Comparison of ENCODE assay signal across 8 mouse cellular contexts in the genomic region with DNA sequence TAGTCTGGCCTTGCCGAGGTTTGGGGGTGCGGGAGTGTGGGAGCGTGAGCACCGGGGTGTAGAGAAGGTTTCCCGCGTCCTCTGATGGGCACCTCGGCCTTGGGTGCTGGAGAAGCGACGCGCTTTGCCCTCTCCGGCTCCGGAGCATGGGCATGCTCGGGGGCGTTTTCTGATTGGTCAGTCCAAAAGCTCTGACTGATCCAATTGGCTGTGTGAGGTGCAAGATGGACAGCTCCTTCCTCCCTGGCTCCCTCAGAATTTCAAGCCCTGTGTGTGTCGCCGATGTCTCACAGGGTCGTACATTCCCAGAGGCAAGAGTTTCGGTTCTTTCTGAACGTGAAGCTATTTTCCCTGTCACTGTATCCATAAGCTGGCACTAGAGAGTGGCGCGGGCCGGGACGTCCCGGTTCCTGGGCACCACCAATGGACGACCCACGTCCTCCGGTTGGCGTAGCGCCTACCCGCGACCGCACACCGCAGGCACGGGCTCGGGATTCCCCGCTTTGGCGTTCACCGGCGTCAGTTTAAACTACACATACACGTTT. TPM values are rescaled to one million over a fixed set of nuclear protein-coding genes. Genes with fewer than 3 reads are reported as not detected.
DNase-seq lines count a peak whose midpoint lies in the region; ATAC-seq and TF ChIP-seq lines count a peak whose summit lies in the region.

No protein-coding gene starts in this region.

- peak overlapping the region; percentile 67 for H3K9ac ChIP-seq in heart, embryonic 14.5 days (ENCODE audit: low read length)
- peak overlapping the region; percentile 70 for H3K9ac ChIP-seq in liver, embryonic 15.5 days
- peak overlapping the region; percentile 36 for H3K9ac ChIP-seq in neural tube, embryonic 11.5 days (ENCODE audit: low read length)
- H3K9ac ChIP-seq in stomach, postnatal 0 days (ENCODE audit: low read length), result peak overlapping the region; percentile 50

- H3K27ac ChIP-seq in embryonic fibroblast, embryonic 13.5 days (ENCODE audit: insufficient read depth, low read length), result no peak overlapping the region
- H3K27ac ChIP-seq in heart, embryonic 14.5 days (replicated peaks in 1 of 2; ENCODE audit: control insufficient read depth in 1 of 2, insufficient read depth in 1 of 2, low read depth in 2 of 2, low read length in 2 of 2), result peak overlapping the region; percentile 42 to 54; a peak in 3 of 4 replicates
- peak overlapping the region; percentile 100 for H3K27ac ChIP-seq in liver, embryonic 15.5 days (replicated peaks)
- no peak overlapping the region for H3K27ac ChIP-seq in neural tube, embryonic 11.5 days (ENCODE audit: low read depth, low read length)
- peak overlapping the region; percentile 35; the same call in 1 of the 2 replicates for H3K27ac ChIP-seq in stomach, postnatal 0 days (replicated peaks)

- TF ChIP-seq EP300 in stomach, postnatal 0 days (optimal IDR thresholded peaks at IDR 0.05), result no peak

- no peak for TF ChIP-seq POLR2A in embryonic fibroblast, embryonic 13.5 days (IDR thresholded peaks at IDR 0.05; ENCODE audit: low read depth, low read length)

- peak overlapping the region; percentile 91 for H3K4me2 ChIP-seq in heart, embryonic 14.5 days (ENCODE audit: low read length)
- H3K4me2 ChIP-seq in liver, embryonic 15.5 days, result peak overlapping the region; percentile 95
- H3K4me2 ChIP-seq in neural tube, embryonic 11.5 days (ENCODE audit: low read depth), result peak overlapping the region; percentile 59
- H3K4me2 ChIP-seq in stomach, postnatal 0 days (replicated peaks; ENCODE audit: low read depth), result peak overlapping the region; percentile 80

- 0 out of 2 replicates have a peak, but pooled peaks cover 6% of the 10 kb centered on the region for H3K4me1 ChIP-seq in embryonic fibroblast, embryonic 13.5 days (ENCODE audit: control insufficient read depth, insufficient read depth, low read length)
- peaks cover 8 to 31% of the 10 kb centered on the region in 2 experiments for H3K4me1 ChIP-seq in heart, embryonic 14.5 days (ENCODE audit: control insufficient read depth in 2 of 2, insufficient read depth in 2 of 2, low read length in 2 of 2)
- peaks cover 65% of the 10 kb centered on the region for H3K4me1 ChIP-seq in liver, embryonic 15.5 days (replicated peaks)
- peaks cover 23% of the 10 kb centered on the region for H3K4me1 ChIP-seq in neural tube, embryonic 11.5 days (ENCODE audit: control insufficient read depth, insufficient read depth, low read length)
- H3K4me1 ChIP-seq in stomach, postnatal 0 days (replicated peaks; ENCODE audit: control insufficient read depth, insufficient read depth), result no peaks in the 10 kb centered on the region; the same call in 1 of the 2 replicates

- H3K79me2 ChIP-seq in C2C12 (ENCODE audit: control insufficient read depth, insufficient read depth), result peaks cover 28% of the 10 kb centered on the region

- peaks cover 24% of the 10 kb centered on the region for H3K36me3 ChIP-seq in C2C12 (ENCODE audit: control insufficient read depth, insufficient read depth)
- H3K36me3 ChIP-seq in heart, embryonic 14.5 days (ENCODE audit: control insufficient read depth, insufficient read depth, low read length), result peaks cover 22% of the 10 kb centered on the region
- H3K36me3 ChIP-seq in liver, embryonic 15.5 days (replicated peaks), result peaks cover 28% of the 10 kb centered on the region
- H3K36me3 ChIP-seq in neural tube, embryonic 11.5 days (ENCODE audit: control insufficient read depth, insufficient read depth, low read length), result no peaks in the 10 kb centered on the region
- H3K36me3 ChIP-seq in stomach, postnatal 0 days (ENCODE audit: control insufficient read depth, insufficient read depth, low read length), result no peaks in the 10 kb centered on the region

- peak overlapping the region; percentile 63 for H3ac ChIP-seq in C2C12 (ENCODE audit: control insufficient read depth, insufficient read length, low read depth)

- H3K4me3 ChIP-seq in C2C12 (ENCODE audit: insufficient read depth, poor library complexity, severe bottlenecking), result peak overlapping the region; percentile 23
- H3K4me3 ChIP-seq in embryonic fibroblast, embryonic 13.5 days (ENCODE audit: insufficient read depth, low read length), result peak overlapping the region; percentile 37
- peak overlapping the region; percentile 54 to 85 for H3K4me3 ChIP-seq in heart, embryonic 14.5 days (ENCODE audit: control insufficient read depth in 1 of 2, insufficient read depth in 1 of 2, low read depth in 1 of 2, low read length in 2 of 2)
- H3K4me3 ChIP-seq in liver, embryonic 15.5 days (replicated peaks), result peak overlapping the region; percentile 75
- H3K4me3 ChIP-seq in neural tube, embryonic 11.5 days (ENCODE audit: low read depth, low read length), result peak overlapping the region; percentile 34
- H3K4me3 ChIP-seq in stomach, postnatal 0 days (ENCODE audit: low read depth, low read length), result peak overlapping the region; percentile 52

- no peaks in the 10 kb centered on the region for H3K27me3 ChIP-seq in C2C12 (ENCODE audit: control insufficient read depth, insufficient read depth, insufficient read length)
- peaks cover 28% of the 10 kb centered on the region for H3K27me3 ChIP-seq in heart, embryonic 14.5 days (ENCODE audit: control insufficient read depth, insufficient read depth, low read length)
- peaks cover 33% of the 10 kb centered on the region for H3K27me3 ChIP-seq in liver, embryonic 15.5 days
- no peaks in the 10 kb centered on the region for H3K27me3 ChIP-seq in neural tube, embryonic 11.5 days (ENCODE audit: control insufficient read depth, insufficient read depth, low read length)
- no peaks in the 10 kb centered on the region for H3K27me3 ChIP-seq in stomach, postnatal 0 days (ENCODE audit: control insufficient read depth, insufficient read depth, low read length)

- H3K9me3 ChIP-seq in heart, embryonic 14.5 days (ENCODE audit: control insufficient read depth, low read length), result no peaks in the 10 kb centered on the region
- H3K9me3 ChIP-seq in liver, embryonic 15.5 days (replicated peaks), result no peaks in the 10 kb centered on the region
- H3K9me3 ChIP-seq in neural tube, embryonic 11.5 days (ENCODE audit: control insufficient read depth, low read length), result no peaks in the 10 kb centered on the region
- H3K9me3 ChIP-seq in stomach, postnatal 0 days (ENCODE audit: control insufficient read depth, low read length), result no peaks in the 10 kb centered on the region

- peak; percentile 72 for ATAC-seq in heart, embryonic 14.5 days (ENCODE audit: insufficient number of reproducible peaks, insufficient read depth, low FRiP score, low read depth)
- ATAC-seq in liver, embryonic 15.5 days (ENCODE audit: insufficient read depth), result peak; percentile 90
- ATAC-seq in neural tube, embryonic 11.5 days (ENCODE audit: insufficient read depth, low FRiP score, low TSS enrichment), result peak; percentile 80; the same call in 1 of the 2 replicates
- ATAC-seq in stomach, postnatal 0 days (ENCODE audit: low FRiP score, low TSS enrichment), result peak; percentile 80

- H3K79me3 ChIP-seq in C2C12 (ENCODE audit: low read depth), result peaks cover 17% of the 10 kb centered on the region

- no peak for TF ChIP-seq CTCF in C2C12 (IDR thresholded peaks at IDR 0.05; ENCODE audit: control insufficient read depth, insufficient read depth, insufficient read length)
- TF ChIP-seq CTCF in embryonic fibroblast, embryonic 13.5 days (IDR thresholded peaks at IDR 0.05; ENCODE audit: borderline replicate concordance, insufficient read depth, low read length), result 0 out of 2 replicates have a peak, but pooled peaks have one; percentile 16
- TF ChIP-seq CTCF in stomach, postnatal 0 days (IDR thresholded peaks at IDR 0.05; ENCODE audit: low read depth), result peak; percentile 56

- WGBS in heart, embryonic 14.5 days, result 2% methylated on average over 40 of the region's 40 CpGs
- WGBS in liver, embryonic 15.5 days (ENCODE audit: insufficient replicate concordance), result 1% methylated on average over 40 of the region's 40 CpGs
- WGBS in neural tube, embryonic 11.5 days, result 3% methylated on average over 40 of the region's 40 CpGs
- WGBS in stomach, postnatal 0 days, result 3% methylated on average over 40 of the region's 40 CpGs

- DNase-seq in brain, adult 2 months (ENCODE audit: low read depth, low spot score), result peak; percentile 98
- peak; percentile 84 for DNase-seq in kidney, postnatal 10 days
- DNase-seq in neural tube, embryonic 11.5 days (ENCODE audit: low spot score), result peak; percentile 82
- peak; percentile 80 for DNase-seq in stomach, postnatal 0 days (ENCODE audit: low spot score)

RNA-seq across cellular contexts. Expression of gene Hist3h2a, which starts 5.5 kb away (rescaled TPM):
- 11.4 TPM for polyA plus RNA-seq in C2C12 (2012; fragmentation: generic; extraction: Trizol)
- polyA plus RNA-seq in embryonic fibroblast, embryonic 13.5 days (2011; ENCODE audit: insufficient read length, low read depth, missing spikeins), result 9.7 and 12.5 TPM in 2 replicates
- 34.0 and 40.8 TPM in 2 replicates for polyA plus RNA-seq in heart, embryonic 14.5 days (2014; fragmentation: Nextera tagmentation; extraction: Ambion mirVana)
- 16.1 and 16.4 TPM in 2 replicates for polyA plus RNA-seq in liver, embryonic 15.5 days (2015; fragmentation: Nextera tagmentation; extraction: Ambion mirVana)
- 56.3 and 61.4 TPM in 2 replicates for polyA plus RNA-seq in neural tube, embryonic 11.5 days (2014; fragmentation: Nextera tagmentation; extraction: Ambion mirVana)
- polyA plus RNA-seq in stomach, postnatal 0 days (2015; fragmentation: Nextera tagmentation; extraction: Ambion mirVana), result 18.7 and 19.1 TPM in 2 replicates

RNA-seq across cellular contexts. Expression of gene Trim17, which starts 5.5 kb away (rescaled TPM):
- polyA plus RNA-seq in C2C12 (2012; fragmentation: generic; extraction: Trizol), result 0.22 TPM
- polyA plus RNA-seq in embryonic fibroblast, embryonic 13.5 days (2011; ENCODE audit: insufficient read length, low read depth, missing spikeins), result not detected in 2 replicates
- 0.11 and 0.47 TPM in 2 replicates for polyA plus RNA-seq in heart, embryonic 14.5 days (2014; fragmentation: Nextera tagmentation; extraction: Ambion mirVana)
- 0.06 and 0.14 TPM in 2 replicates for polyA plus RNA-seq in liver, embryonic 15.5 days (2015; fragmentation: Nextera tagmentation; extraction: Ambion mirVana)
- polyA plus RNA-seq in neural tube, embryonic 11.5 days (2014; fragmentation: Nextera tagmentation; extraction: Ambion mirVana), result 0.74 and 0.88 TPM in 2 replicates
- polyA plus RNA-seq in stomach, postnatal 0 days (2015; fragmentation: Nextera tagmentation; extraction: Ambion mirVana), result 0.05 and 0.08 TPM in 2 replicates

RNA-seq across cellular contexts. Expression of gene Hist3h2ba, which starts 11.3 kb away (rescaled TPM):
- 1.6 TPM for polyA plus RNA-seq in C2C12 (2012; fragmentation: generic; extraction: Trizol)
- not detected in 2 replicates for polyA plus RNA-seq in embryonic fibroblast, embryonic 13.5 days (2011; ENCODE audit: insufficient read length, low read depth, missing spikeins)
- polyA plus RNA-seq in heart, embryonic 14.5 days (2014; fragmentation: Nextera tagmentation; extraction: Ambion mirVana), result 8.9 and 16.0 TPM in 2 replicates
- polyA plus RNA-seq in liver, embryonic 15.5 days (2015; fragmentation: Nextera tagmentation; extraction: Ambion mirVana), result 9.2 and 9.6 TPM in 2 replicates
- 75.5 and 84.8 TPM in 2 replicates for polyA plus RNA-seq in neural tube, embryonic 11.5 days (2014; fragmentation: Nextera tagmentation; extraction: Ambion mirVana)
- polyA plus RNA-seq in stomach, postnatal 0 days (2015; fragmentation: Nextera tagmentation; extraction: Ambion mirVana), result 7.5 and 8.9 TPM in 2 replicates

RNA-seq across cellular contexts. Expression of gene Trim11, which starts 17.9 kb away (rescaled TPM):
- 15.1 TPM for polyA plus RNA-seq in C2C12 (2012; fragmentation: generic; extraction: Trizol)
- polyA plus RNA-seq in embryonic fibroblast, embryonic 13.5 days (2011; ENCODE audit: insufficient read length, low read depth, missing spikeins), result 17.5 and 20.1 TPM in 2 replicates
- polyA plus RNA-seq in heart, embryonic 14.5 days (2014; fragmentation: Nextera tagmentation; extraction: Ambion mirVana), result 33.4 and 36.1 TPM in 2 replicates
- polyA plus RNA-seq in liver, embryonic 15.5 days (2015; fragmentation: Nextera tagmentation; extraction: Ambion mirVana), result 8.6 and 9.1 TPM in 2 replicates
- polyA plus RNA-seq in neural tube, embryonic 11.5 days (2014; fragmentation: Nextera tagmentation; extraction: Ambion mirVana), result 19.5 and 20.8 TPM in 2 replicates
- polyA plus RNA-seq in stomach, postnatal 0 days (2015; fragmentation: Nextera tagmentation; extraction: Ambion mirVana), result 9.9 and 11.0 TPM in 2 replicates

RNA-seq across cellular contexts. Expression of gene Rnf187, which starts 21.3 kb away (rescaled TPM):
- 245 TPM for polyA plus RNA-seq in C2C12 (2012; fragmentation: generic; extraction: Trizol)
- 91.5 and 99.2 TPM in 2 replicates for polyA plus RNA-seq in embryonic fibroblast, embryonic 13.5 days (2011; ENCODE audit: insufficient read length, low read depth, missing spikeins)
- polyA plus RNA-seq in heart, embryonic 14.5 days (2014; fragmentation: Nextera tagmentation; extraction: Ambion mirVana), result 208 and 213 TPM in 2 replicates
- 111 and 117 TPM in 2 replicates for polyA plus RNA-seq in liver, embryonic 15.5 days (2015; fragmentation: Nextera tagmentation; extraction: Ambion mirVana)
- 460 and 493 TPM in 2 replicates for polyA plus RNA-seq in neural tube, embryonic 11.5 days (2014; fragmentation: Nextera tagmentation; extraction: Ambion mirVana)
- 136 and 140 TPM in 2 replicates for polyA plus RNA-seq in stomach, postnatal 0 days (2015; fragmentation: Nextera tagmentation; extraction: Ambion mirVana)

Comparison
In these comparisons a context has a peak if more than half of its experiments do, and no peak if none do; other contexts are left out.
1. H3K4me3 ChIP-seq: peak in every context shown above with its lines; median percentile 75 in liver, embryonic 15.5 days; 70 in heart, embryonic 14.5 days; 52 in stomach, postnatal 0 days; 37 in embryonic fibroblast, embryonic 13.5 days; 34 in neural tube, embryonic 11.5 days; 23 in C2C12.
2. H3K27ac ChIP-seq: peak in heart, embryonic 14.5 days (2 of 2), liver, embryonic 15.5 days (single experiment) and stomach, postnatal 0 days (single experiment); none in embryonic fibroblast, embryonic 13.5 days (single experiment) and neural tube, embryonic 11.5 days (single experiment).
3. Peak in every context shown above with its lines, with median percentiles within 50 percentile points of each other: DNase-seq, ATAC-seq, H3K4me2 ChIP-seq and H3K9ac ChIP-seq.